Mouse (Mus musculus) c-Kit-positive CD71-positive TER-119-negative erythroid progenitor cells, embryonic 14.5 days (primary cell): Measurements from ENCODE around the gene Nos1ap.

Experiments used
- DNase-seq: peaks from one replicate; pipeline ENCODE4 v3.0.0-alpha.2; 2013; ENCODE audit warnings: low read depth

Nos1ap gene

DNA sequence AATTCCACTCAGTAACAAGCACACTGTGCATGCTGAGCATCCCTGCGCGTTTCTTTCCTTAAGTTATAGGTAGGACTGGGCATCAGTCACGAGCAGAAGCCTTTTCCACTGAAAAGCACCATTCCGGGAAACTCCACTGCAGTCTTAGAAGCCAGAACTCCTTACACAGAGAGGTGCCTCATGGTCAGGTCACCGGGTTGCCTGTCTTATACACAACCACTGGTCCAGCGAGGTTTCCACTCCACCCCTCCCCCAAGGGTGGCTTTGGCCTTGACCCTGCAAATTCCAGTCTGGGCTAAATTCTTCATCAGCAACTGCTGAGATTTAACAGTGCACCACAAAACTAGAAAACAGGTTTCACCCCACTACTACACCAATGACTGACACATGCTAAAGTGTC lies 1.3 kb downstream of the Nos1ap start:
- DNase-seq = no peak

DNA sequence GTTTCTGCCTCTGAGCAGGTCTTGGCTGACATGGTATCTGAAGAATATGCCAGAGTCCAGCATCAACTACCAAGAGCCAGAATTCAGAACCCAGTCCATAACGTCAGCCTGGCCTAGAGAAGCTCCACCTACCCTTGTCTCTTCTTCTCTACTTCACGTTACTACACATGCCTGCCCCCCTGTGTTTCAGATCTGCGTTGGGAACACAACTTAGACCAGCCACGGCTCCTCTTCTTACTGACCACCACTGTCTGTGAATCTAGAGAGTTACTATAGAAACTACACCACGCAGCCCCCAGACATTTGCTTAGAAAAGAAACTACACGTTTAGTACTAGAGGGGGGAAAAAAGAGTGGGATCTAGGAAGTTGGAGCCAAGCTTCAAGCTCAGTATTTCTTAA lies 2.9 kb downstream of the Nos1ap start:
- DNase-seq = no peak

DNA sequence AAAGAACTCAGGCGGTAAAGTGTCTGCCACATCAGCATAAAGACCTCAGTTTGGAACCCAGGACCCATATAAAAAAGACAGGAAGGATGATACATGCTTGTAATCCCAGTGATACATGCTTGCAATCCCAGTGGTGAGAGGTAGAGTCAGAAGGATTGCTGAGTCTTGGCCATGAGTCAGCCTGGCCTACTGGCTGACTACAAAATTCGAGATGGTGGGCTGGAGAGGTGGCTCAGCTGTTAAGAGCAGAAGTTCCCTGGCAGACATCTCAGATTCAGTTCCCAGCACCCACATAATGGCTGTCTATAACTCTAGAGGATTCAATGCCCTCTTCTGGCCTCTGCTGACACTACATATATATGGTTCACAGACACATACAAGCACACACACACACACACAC lies 5.7 kb downstream of the Nos1ap start:
- DNase-seq = no peak

DNA sequence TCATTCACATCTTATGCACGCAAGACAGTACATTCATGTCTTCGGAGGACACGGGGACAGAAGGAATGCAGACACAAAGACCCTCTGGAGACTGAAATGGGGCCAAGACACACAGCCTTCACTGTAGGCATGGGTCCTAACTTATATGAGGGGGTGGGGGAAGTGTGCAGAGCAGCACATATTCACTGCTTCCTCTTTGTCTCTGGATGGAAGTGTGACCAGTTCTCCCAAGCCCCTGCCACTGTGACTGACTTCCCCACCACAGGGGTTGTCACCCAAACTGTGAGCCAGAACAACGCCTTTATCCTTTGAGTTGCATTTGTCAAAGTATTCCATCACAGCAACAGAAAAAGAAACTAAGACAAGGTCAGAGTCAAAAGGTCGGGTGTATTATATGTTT lies 7.3 kb downstream of the Nos1ap start:
- DNase-seq = no peak

DNA sequence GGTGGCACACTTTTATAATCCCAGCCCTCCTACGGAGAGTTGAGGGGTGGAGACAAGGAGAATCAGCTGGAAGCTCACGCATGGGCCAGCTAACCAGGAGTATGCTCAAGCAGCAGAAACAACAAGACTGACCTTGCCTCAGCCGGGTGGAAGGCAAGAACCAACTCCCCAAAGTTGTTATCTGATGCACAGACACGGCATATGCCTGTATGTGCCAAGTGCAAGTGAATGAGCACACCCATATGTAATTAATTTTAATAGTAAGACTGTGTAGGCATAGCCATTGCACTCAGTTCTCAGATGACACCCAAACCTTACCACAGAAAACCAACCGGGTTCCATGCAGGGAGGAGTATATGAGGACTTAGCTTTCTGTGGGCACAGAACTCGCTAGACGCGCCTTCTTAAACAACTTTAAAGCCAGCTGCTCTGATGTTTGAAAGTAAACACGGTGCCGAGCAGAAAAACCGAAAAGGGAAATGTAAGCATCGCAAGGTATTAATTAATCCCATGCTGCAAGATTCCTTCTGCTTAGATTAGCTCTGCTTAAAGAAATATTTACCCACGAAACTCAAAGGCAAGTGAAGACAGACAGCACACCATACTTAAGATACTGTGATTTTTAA lies 9.1 kb downstream of the Nos1ap start:
- no peak for DNase-seq

DNA sequence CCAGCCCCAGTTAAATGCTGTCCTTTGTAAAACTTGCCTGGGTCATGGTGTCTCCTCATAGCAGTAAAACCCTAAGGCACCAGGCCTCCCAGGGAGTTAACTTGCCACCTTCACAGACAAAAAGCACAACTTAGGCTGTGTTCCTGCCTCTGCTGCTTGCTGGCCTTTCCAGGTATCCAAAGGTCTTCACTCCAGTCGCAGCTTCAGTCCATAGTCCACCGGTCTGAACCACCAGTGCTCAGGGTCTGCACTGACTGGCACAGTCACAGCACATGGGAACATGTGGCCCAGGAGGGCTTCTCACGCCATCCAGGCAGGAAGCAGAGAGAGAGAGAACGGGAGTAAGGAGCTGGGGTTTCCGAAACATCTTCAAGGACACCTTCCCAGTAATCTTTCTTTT lies 10.2 kb downstream of the Nos1ap start:
- DNase-seq = no peak

DNA sequence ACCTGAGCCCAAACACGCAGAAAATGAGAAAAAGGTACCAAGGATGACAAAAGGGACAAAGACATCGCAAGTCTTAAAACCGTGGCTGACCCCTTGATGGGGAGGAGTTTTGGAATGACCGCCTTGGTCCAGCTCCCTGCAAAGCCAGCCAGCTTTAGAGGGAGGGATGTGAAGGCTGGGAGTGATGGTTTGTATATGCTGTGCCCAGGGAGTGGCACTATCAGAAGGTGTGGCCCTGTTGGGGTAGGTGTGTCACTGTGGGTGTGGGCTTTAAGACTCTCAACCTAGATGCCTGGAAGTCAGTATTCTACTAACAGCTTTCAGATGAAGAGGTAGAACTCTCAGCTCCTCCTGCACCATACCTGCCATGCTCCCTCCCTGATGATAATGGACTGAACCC lies 10.6 kb downstream of the Nos1ap start:
- no peak for DNase-seq

DNA sequence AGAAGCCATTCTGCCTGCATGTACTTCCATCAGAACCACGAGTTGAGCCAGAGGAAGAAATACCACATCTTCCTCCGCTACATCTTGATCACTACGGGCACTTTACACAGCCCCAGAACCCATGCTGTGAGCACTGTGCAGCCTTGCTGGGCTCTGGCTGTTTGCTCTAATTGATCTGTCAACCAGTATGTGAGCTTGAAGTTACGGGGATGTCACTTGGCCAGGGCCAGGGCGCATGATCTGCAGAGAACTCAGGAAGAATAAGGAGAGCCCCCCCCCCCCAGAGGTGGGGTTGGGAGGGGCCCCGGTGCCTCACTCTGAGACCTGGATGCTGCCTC lies 13.0 kb downstream of the Nos1ap start:
- no peak for DNase-seq

DNA sequence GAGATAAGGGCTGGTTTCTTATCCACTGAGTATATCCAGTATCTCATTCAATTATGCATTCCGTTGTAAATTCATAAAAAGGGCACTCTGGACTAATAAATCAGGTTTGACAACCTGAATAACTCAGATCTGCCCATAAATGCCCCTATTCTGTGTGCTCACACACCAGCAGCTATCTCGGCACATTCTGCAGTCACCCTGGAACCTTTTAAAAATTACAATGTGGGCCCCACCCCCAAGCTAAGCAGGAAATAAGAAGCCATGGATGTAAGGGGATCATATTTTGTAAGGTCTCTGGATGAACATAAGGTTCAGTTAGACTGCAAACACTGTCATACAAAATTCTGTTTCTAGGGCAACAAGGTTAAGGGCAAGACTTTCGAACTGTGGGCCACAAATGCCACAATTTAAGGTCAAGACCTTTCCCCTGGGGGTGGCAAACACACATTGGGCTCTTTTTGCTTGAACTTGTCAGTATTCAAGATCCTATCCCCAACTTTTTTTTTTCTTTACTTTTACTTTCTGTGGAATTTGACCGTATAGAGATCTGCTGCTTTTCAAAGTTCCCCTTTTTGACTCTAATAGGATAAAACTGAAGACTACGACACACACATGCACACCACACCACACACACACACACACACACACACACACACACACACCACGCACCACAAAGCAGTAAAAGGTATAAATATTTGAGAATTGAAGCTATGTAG lies 13.5 kb downstream of the Nos1ap start:
- no peak for DNase-seq

DNA sequence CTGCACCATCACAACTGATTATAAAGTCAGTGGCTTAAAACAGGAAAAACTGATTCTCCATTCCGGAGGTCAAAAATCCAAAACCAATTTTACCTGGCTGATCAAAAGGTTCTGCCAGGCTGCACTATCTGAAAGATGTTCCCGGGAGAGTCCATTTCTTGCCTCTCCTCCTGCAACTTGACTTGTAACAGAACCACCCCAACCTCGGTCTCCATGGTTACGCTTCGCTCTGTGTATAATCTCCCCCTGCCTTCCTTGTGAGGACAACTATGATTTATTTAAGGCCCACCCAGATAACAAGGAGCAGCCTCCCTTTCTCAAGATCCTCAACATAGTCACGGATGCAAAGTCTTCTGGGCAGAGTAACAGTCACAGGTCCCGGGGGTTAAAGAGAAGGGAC lies 16.5 kb downstream of the Nos1ap start:
- DNase-seq = no peak

DNA sequence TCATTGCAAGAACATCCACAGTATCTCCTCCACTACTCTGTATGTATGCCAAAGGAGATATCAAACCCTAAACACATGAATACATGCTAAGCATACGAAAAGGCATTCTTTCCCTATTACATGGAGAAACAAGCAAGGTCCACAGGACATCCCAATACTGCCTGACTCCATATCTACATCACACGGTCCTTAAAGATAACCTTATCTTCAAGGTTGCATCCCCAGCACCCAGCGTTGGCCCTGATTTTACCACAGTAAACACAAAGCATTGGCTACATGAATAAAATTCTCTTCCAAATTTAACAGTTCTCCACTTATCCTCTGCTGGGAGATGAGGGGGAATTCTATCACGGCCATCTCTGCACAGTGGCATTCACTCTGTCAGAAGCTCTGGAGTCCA lies 22.7 kb downstream of the Nos1ap start:
- DNase-seq = no peak

DNA sequence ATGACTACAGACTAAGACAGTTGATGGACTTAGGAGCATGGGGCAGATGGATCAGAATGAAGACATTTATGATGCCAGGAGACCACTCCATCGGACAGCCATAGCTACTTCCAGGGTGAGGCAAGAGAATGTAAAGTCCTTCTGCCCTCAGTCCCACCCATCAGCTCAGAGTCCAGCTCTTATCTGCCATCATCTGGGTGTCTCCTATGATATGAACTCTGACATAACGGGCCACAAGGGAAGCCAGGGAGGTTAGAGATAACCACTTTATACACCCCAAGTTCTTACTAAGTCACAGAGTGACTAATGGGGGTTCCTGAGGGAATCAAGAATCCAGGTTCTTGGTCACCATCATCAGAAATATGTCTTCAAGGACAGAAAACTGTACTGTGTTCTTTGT lies 23.1 kb downstream of the Nos1ap start:
- no peak for DNase-seq

DNA sequence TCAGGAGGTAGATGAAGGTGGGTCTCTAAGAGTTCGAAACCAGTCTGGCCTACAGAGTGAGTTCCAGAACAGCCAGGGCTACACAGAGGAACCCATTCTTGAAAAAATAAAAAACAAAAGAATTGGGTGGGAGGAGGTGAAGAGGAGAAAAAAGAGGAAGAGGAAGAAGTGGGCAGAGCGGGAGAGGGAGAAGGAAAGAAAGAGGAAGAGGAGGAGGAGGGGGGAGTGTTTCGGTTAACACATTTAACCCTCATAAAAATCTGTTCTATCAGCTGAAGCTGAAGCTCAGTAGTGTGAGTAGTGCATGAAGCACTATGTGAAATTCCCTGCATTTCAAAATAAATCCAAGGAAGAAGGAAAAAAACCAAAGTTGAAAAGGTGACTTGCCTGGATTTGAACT lies 24.7 kb downstream of the Nos1ap start:
- DNase-seq = no peak

DNA sequence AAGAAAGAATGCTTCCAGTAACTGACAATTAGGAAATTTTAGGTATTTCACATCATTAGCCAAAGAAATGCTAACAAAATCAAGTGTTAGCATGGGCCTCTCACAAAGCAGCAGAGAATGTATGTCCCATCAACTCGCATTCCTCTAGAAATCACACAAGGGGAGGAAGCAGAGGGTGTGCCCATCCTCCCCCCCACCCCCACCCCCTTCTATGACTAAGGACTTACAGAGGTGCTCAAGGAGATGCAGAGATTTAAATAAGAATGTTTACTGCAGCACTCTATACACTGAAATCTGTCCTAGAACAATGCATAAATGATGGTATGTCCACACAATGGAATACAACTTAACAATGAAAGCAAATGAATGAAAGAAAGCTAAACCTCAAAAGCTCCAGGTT lies 27.2 kb downstream of the Nos1ap start:
- no peak for DNase-seq

DNA sequence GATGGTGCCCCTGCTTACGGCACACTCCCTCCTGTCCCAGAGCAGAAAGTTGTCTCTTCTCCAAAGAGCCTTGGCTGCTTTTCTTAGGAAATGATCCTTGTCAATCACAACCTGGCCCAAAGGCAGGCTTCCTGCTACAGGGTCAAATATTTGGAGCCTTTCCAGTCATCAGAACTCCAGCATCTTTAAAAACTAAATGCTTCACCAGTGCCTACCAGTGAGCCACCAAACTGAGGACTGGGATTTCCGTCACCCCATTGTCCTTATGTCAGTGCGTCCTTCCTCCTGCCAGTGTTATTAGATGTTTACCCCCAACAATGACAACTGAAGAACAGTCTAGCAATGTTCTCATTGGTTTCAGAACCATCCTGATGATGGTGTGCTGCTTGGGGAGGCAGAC lies 28.9 kb downstream of the Nos1ap start:
- DNase-seq = no peak

DNA sequence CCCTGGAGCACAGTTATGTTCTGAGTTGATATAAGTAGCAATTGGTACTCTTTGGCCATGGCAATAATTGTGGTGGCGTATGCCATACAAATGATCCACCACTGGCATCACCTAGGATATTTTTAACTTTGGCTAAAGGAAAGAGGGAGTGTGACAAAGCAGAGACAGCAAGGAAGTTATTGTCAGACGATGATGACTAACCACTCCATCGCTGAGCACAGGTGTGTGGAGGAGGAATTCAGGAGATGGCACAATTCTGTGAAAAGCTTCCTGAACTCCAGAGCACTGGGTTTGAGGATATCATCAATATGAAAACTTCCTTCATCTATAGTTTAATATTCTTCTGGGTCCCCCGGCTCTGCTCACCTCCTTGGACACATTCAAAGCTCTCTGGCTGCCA lies 31.7 kb downstream of the Nos1ap start:
- DNase-seq = no peak

DNA sequence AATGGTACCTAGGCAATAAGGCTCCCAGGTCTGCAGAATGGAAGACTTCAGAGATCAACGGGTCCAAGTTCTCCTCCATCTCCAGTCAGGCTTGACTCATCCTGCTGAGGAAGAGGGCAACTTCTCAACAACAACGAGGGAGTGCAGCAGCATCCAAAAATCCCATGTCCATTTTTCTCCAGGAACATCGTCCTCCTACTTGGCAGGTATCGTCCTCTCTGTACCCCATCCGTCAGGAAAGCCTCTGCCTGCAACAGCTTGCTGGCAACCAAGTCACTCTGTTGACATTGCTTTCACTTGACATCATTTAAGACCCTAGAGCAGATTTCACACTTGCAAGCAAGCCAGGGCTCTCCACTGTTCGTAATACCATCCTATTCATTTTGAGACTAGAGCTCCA lies 33.0 kb downstream of the Nos1ap start:
- DNase-seq = no peak

DNA sequence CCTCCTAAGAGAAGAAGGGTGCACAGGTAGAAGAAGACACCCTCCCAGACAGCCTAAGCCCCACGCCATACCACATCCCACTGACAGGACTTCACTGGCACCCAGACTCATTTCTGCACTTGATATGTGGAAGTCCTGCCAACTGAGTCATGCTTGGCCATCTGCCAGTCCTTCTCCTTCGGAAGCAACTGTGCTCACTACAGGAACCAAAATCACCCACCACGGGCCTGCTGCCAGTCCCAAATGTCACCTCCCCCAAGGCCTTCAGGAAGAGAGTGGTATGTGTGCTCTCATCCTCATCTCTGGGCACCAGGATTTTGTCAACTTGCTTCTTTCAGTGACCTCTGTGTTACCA lies 34.7 kb downstream of the Nos1ap start:
- no peak for DNase-seq

DNA sequence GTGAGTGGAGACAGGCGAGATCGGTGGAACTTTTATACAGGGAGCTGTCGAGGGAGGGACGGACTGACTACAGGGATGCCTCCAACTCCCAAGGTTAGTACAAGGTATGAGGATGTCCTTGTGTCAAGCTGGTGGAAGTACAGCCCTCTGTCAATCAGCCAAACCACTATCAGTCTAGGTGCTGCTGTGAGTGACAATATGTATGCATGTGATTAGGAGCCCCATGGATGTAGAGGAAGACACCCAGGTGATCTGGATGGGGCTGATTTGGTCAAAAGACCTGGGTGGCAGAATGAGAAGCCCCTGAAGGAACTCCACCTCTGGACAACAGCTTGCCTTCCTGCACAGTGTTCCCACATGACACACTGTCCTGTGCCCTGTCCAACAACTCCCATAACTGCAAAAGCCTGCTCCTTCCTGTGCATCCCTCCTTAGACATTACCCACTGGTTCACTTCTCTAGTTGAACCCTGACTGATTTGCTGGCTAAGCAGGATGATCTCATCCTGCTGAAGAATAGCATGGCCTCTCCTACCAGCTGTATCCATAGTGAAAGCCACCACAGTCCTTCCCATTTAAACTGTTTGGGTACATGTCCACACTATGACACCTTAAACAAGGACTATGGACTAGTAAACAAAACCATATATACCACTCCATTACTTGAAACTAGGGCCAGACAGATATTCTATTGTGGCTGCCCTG lies 35.3 kb downstream of the Nos1ap start:
- DNase-seq = no peak

DNA sequence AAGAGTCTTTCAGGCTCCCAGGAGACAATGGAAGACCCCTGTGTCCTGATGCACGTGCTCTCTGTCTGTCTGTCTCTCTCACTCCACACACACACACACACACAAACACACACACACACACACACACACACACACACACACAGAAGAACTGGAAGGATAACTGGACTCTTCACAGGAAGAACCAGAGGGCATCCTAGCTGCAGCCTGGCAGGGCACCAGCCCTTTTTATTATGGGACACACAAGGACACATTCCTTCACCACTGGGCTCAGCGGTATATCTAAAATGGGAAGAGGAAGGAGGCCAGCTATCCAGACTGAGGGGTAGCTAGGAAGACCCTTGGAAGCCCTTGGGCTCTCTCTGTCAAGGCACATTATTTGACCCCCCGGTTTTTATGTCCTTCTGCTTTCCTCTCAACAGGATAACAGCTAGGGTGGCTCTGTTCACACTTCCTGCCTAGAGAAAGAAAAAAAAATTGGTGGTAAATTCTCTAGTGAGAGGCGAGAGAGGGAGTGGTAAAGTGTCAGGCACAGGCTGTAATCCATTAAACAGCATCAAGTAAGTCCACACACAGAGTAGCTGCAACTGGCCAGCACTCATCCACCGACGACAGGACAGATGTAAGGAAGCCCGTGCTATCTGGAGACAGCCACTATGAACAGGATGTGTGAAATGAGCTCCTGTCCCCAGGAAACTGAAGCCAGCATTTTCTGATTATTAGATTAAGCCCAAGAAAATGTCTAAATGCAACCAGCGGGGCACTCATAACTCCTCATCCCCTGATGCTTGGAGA lies 38.8 kb downstream of the Nos1ap start:
- no peak for DNase-seq

DNA sequence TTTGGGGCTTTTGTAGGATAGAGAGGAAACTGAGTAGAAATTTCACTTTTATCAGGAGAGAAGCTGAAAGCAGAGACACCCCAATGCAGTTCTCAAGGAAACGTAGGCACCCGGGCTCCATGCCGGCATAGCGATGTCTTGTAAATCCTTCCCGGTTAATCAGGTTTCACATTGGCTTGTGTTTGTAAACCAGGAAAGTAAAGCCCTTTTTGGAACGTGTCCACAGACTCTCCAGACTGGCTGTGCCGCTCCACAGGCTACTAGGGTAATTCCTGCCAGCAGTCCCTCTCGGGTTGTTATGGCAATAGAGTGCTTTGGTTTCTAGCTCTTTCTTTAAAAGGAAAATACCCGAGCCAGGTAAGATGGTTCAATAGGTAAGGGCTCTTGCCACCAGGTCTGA lies 40.6 kb downstream of the Nos1ap start:
- no peak for DNase-seq

DNA sequence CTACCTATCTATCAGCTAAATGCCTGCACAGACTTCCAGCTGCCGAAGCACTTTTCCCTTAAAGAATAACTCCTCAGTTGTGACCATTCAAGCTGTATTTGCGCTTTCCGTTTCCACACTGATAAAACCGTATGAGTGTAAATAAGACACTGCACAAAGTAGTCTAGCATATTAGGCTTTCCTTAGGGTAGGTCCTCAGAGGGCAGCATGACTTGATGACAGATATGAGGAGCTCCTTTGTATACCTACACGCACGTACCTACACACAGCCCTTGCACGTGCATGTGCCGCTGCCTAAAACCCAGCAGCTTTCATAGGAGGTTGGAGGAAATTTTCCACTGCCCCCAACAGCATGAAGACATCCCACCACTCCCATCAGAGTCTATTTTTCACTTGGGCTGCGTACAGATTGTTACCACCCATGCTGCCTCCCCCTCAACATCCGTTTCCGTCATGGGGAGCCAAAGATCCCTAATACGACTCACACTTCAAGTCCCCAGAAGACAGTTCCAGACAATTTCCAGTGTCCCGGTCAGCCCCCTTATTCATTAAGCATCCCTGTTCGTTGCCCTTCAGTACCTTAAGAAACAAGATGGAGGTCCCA lies 41.4 kb downstream of the Nos1ap start:
- DNase-seq = no peak

DNA sequence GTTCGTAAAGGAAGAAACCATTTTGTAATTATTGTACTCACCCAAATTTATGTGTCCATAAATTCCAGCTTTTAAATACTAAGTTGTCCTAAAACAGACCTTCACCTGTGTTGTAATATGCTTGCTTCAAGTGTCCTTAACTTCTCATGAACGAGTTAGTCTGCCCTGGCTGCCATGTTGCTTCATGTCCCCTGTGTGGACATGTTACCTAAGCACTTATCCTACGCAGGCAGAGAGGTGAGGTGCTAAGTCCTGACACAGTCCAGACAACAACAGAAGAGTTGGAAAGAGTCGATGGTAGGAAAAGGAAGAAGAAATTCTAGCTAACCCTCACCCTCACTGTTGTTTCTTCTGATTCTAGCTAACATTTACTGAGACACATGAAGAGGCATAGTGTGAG lies 43.4 kb downstream of the Nos1ap start:
- DNase-seq = no peak
